Mouse (Mus musculus): Measurements from ENCODE around the gene Myo5a. TPM values are rescaled to one million over a fixed set of nuclear protein-coding genes. Genes with fewer than 3 reads are reported as not detected.

Gene Myo5a
- polyA plus RNA-seq, 1 experiment from 2014 or later = 24.5 TPM

GRCm38 (mm10) chr9:75041840-75042525 lies 28.8 kb upstream of the Myo5a start:
- no peak for DNase-seq (ENCODE audit: extremely low spot score, low spot score)
- Histone ChIP-seq H3K36me3 (replicated peaks) (peaks cover 55% of the 10 kb centered on the region), H3K27ac (no peak overlapping the region), H3K4me3 (no peak overlapping the region), H3K27me3 (ENCODE audit: poor library complexity, severe bottlenecking) (no peaks in the 10 kb centered on the region), H3K9me3 (no peaks in the 10 kb centered on the region), H3K4me1 (peaks cover 20% of the 10 kb centered on the region)
- WGBS = 90% methylated on average over 2 of the region's 2 CpGs

DNA sequence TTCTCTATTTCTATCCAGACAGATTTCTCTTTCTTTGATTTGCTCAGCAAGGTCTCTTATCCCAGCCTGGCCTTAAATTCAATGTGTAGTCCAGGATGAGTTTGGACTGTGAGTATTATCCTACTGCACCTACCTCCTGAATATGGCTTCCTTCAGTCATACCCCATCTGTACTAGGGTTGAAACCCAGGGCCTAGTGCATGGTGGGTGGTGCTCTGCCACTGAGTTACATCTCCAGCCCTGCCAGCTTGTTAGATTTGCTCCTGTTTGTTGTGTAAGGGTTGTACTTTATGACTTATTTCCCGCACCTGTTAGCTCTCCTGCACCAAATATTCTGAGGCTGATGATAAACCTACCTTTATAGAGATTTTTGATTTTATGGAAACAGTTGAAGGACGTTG lies 27.6 kb upstream of the Myo5a start:
- H3K27ac ChIP-seq = no peak overlapping the region
- no peak for DNase-seq (ENCODE audit: extremely low spot score, low spot score)
- WGBS = 93% methylated on average over 2 of the region's 2 CpGs
- peaks cover 16% of the 10 kb centered on the region for H3K4me1 ChIP-seq
- no peaks in the 10 kb centered on the region for H3K27me3 ChIP-seq (ENCODE audit: poor library complexity, severe bottlenecking)
- no peaks in the 10 kb centered on the region for H3K9me3 ChIP-seq
- H3K36me3 ChIP-seq (replicated peaks) = peaks cover 62% of the 10 kb centered on the region
- H3K4me3 ChIP-seq = no peak overlapping the region

GRCm38 (mm10) chr9:75047079-75047478 lies 23.7 kb upstream of the Myo5a start:
- Histone ChIP-seq H3K9me3 (no peaks in the 10 kb centered on the region), H3K4me1 (no peaks in the 10 kb centered on the region), H3K27ac (no peak overlapping the region), H3K27me3 (ENCODE audit: poor library complexity, severe bottlenecking) (no peaks in the 10 kb centered on the region), H3K36me3 (replicated peaks) (peaks cover 49% of the 10 kb centered on the region), H3K4me3 (no peak overlapping the region)
- DNase-seq (ENCODE audit: extremely low spot score, low spot score) = no peak

DNA sequence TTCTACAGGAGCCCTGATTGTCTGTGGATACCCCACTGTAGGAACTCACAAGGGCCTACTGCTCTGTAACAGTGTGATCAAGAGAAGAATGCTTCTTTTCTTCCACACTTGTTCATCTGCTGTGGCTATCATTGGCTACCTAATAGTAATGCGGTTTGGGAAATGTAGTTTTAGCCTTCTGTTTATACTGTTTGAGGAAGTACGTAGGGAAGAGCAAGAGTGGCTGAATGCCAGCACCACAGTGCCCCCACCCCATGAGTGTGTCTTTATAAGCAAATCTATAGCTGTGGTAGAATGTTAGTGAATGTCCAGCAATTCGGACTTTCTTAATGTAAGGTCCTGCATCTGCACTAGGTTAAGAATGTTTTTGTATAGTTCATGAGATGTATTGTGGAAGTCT lies 21.7 kb upstream of the Myo5a start:
- H3K27me3 ChIP-seq (ENCODE audit: poor library complexity, severe bottlenecking) = no peaks in the 10 kb centered on the region
- WGBS = 86% methylated on average over 3 of the region's 3 CpGs
- H3K36me3 ChIP-seq (replicated peaks) = peaks cover 38% of the 10 kb centered on the region
- no peak overlapping the region for H3K27ac ChIP-seq
- no peak for DNase-seq (ENCODE audit: extremely low spot score, low spot score)
- no peaks in the 10 kb centered on the region for H3K9me3 ChIP-seq
- no peak overlapping the region for H3K4me3 ChIP-seq
- no peaks in the 10 kb centered on the region for H3K4me1 ChIP-seq

DNA sequence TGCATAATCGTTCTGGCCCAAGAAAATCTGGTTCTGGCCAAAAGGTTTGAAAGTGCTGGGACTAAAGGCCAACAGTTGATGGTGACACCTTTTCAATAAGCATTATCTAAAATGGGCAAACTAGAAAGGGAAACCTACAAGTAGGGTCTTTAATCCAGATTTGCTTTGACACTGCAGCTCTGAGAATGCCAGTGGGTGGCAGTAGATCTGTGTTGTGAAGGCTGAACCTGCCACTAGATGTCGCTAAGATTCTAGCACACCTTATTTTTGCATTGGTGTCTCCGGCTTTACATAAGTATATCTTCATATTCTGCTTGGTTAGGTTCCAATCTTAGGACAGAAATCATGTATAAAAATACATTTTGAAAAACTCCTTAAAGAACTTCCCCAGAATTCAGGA lies 20.8 kb upstream of the Myo5a start:
- Histone ChIP-seq H3K4me3 (no peak overlapping the region), H3K36me3 (replicated peaks) (peaks cover 41% of the 10 kb centered on the region), H3K9me3 (no peaks in the 10 kb centered on the region), H3K27ac (no peak overlapping the region), H3K27me3 (ENCODE audit: poor library complexity, severe bottlenecking) (no peaks in the 10 kb centered on the region), H3K4me1 (no peaks in the 10 kb centered on the region)
- WGBS = 45% methylated on average over 3 of the region's 3 CpGs
- DNase-seq (ENCODE audit: extremely low spot score, low spot score) = peak; percentile 27

GRCm38 (mm10) chr9:75051841-75052240 lies 19.0 kb upstream of the Myo5a start:
- no peak overlapping the region for H3K4me3 ChIP-seq
- H3K27me3 ChIP-seq (ENCODE audit: poor library complexity, severe bottlenecking) = no peaks in the 10 kb centered on the region
- H3K4me1 ChIP-seq = no peaks in the 10 kb centered on the region
- no peaks in the 10 kb centered on the region for H3K9me3 ChIP-seq
- WGBS = 91% methylated on average over 4 of the region's 4 CpGs
- peaks cover 39% of the 10 kb centered on the region for H3K36me3 ChIP-seq (replicated peaks)
- no peak overlapping the region for H3K27ac ChIP-seq
- no peak for DNase-seq (ENCODE audit: extremely low spot score, low spot score)

- H3K27ac ChIP-seq = no peak overlapping the region
- peaks cover 60% of the 10 kb centered on the region for H3K36me3 ChIP-seq (replicated peaks)
- WGBS = 96% methylated on average over 5 of the region's 5 CpGs
- H3K4me3 ChIP-seq = no peak overlapping the region
- H3K4me1 ChIP-seq = no peaks in the 10 kb centered on the region
- no peaks in the 10 kb centered on the region for H3K9me3 ChIP-seq
- no peaks in the 10 kb centered on the region for H3K27me3 ChIP-seq (ENCODE audit: poor library complexity, severe bottlenecking)
- no peak for DNase-seq (ENCODE audit: extremely low spot score, low spot score)
Observed at GRCm38 (mm10) chr9:75055046-75055445, 15.8 kb upstream of the Myo5a start.

DNA sequence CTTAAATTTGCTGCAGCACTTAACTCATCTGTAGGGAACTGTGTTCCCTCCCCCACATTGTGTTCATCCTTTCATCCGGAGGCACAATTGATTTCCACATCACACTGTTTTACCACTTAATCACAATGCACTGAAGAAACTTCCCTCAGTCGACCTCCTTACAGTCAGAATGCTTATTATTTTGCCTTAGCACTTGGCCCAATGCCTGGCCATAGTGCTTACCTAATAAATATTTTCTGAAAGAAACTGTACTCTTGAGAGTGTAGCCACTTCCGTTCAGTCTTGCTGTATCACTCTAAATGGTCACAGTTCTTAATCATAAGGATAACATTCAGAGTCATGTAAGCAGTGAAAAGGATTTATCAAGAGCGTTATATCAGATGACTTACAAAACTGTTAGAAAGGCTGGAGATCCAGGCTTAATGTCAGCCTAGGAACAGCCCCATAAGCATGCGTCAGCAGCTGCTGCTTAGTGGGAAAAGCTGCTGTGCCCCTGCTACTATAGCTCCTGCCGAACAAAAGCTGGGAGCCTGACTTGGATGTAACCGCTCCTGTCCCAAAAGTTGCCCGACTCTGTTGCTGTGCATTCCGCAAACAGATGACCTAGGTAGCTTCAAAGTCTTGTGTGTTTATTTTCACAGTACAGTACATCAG lies 6.0 kb upstream of the Myo5a start:
- no peaks in the 10 kb centered on the region for H3K9me3 ChIP-seq
- H3K27ac ChIP-seq = no peak overlapping the region
- H3K4me3 ChIP-seq = no peak overlapping the region
- H3K27me3 ChIP-seq (ENCODE audit: poor library complexity, severe bottlenecking) = peaks cover under 1% of the 10 kb centered on the region; the same call in 1 of the 2 replicates
- peaks cover 13% of the 10 kb centered on the region for H3K36me3 ChIP-seq (replicated peaks)
- no peak for DNase-seq (ENCODE audit: extremely low spot score, low spot score)
- 82% methylated on average over 9 of the region's 9 CpGs for WGBS
- no peaks in the 10 kb centered on the region for H3K4me1 ChIP-seq

DNA sequence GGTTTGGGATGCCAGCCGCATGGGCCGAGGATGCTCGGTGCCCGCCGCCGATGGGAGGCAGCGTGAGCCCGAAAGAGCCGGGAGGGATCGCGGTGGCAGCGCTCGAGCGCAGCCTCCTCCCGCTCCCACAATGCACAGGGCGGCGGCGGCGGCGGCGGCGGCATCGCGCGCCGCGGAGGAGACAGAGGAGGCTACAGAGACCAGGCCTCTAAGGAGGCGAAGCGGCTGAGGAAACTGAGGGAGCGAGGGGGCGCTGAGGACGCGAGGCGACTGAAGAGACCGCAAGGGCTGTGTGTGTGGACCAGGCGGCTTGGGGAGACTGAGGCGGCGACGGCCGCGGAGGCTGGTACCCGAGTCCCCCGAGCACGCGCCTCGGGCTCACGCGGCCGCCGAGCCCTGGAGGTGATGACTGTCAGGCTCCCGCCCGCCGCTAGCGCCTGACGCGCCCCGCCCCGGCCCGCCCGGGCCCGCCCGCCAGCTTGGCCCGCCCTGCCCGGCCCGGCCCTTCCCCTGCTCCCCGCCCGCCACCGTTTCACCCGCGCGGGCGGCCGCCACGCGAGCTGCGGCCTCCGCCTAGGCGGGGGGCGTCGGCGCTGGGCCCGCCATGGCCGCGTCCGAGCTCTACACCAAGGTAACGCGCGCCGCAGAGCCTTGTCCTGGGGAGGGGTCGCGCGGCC lies 352 bp downstream of the Myo5a start:
- Histone ChIP-seq H3K36me3 (replicated peaks) (no peaks in the 10 kb centered on the region), H3K4me3 (peak overlapping the region; percentile 89), H3K27ac (peak overlapping the region; percentile 99), H3K4me1 (peaks cover 30% of the 10 kb centered on the region), H3K9me3 (no peaks in the 10 kb centered on the region), H3K27me3 (ENCODE audit: poor library complexity, severe bottlenecking) (peaks cover 7% of the 10 kb centered on the region; the same call in 1 of the 2 replicates)
- DNase-seq (ENCODE audit: extremely low spot score, low spot score) = peak; percentile 87
- WGBS = under 1% methylated on average over 79 of the region's 92 CpGs

GRCm38 (mm10) chr9:75071706-75072192 lies 934 bp downstream of the Myo5a start:
- DNase-seq (ENCODE audit: extremely low spot score, low spot score) = peak; percentile 64
- peak overlapping the region; percentile 99 for H3K27ac ChIP-seq

GRCm38 (mm10) chr9:75072361-75072760 lies 1.5 kb downstream of the Myo5a start:
- no peak for DNase-seq (ENCODE audit: extremely low spot score, low spot score)
- WGBS = 18% methylated on average over 3 of the region's 3 CpGs
- H3K27ac ChIP-seq = peak overlapping the region; percentile 99
- H3K4me1 ChIP-seq = peaks cover 30% of the 10 kb centered on the region
- H3K4me3 ChIP-seq = peak overlapping the region; percentile 89
- peaks cover 7% of the 10 kb centered on the region; the same call in 1 of the 2 replicates for H3K27me3 ChIP-seq (ENCODE audit: poor library complexity, severe bottlenecking)
- H3K9me3 ChIP-seq = no peaks in the 10 kb centered on the region
- H3K36me3 ChIP-seq (replicated peaks) = no peaks in the 10 kb centered on the region

More at GRCm38 (mm10) chr9:75071706-75072192, 934 bp downstream of the Myo5a start:
- Histone ChIP-seq H3K4me3 (peak overlapping the region; percentile 89), H3K27me3 (ENCODE audit: poor library complexity, severe bottlenecking) (peaks cover 7% of the 10 kb centered on the region; the same call in 1 of the 2 replicates), H3K36me3 (replicated peaks) (no peaks in the 10 kb centered on the region), H3K9me3 (no peaks in the 10 kb centered on the region), H3K4me1 (peaks cover 30% of the 10 kb centered on the region)
- WGBS = under 1% methylated on average over 29 of the region's 29 CpGs

GRCm38 (mm10) chr9:75077191-75077590 lies 6.4 kb downstream of the Myo5a start:
- Histone ChIP-seq H3K27me3 (ENCODE audit: poor library complexity, severe bottlenecking) (no peaks in the 10 kb centered on the region), H3K4me3 (no peak overlapping the region), H3K27ac (no peak overlapping the region), H3K4me1 (peaks cover 16% of the 10 kb centered on the region), H3K36me3 (replicated peaks) (peaks cover 6% of the 10 kb centered on the region), H3K9me3 (peaks cover 8% of the 10 kb centered on the region)
- DNase-seq (ENCODE audit: extremely low spot score, low spot score) = no peak

Measured in forebrain, embryonic 10.5 days (tissue).